Mouse (Mus musculus) heart, embryonic 15.5 days (tissue): Measurements from ENCODE around the gene Gm26938. TPM values are rescaled to one million over a fixed set of nuclear protein-coding genes. Genes with fewer than 3 reads are reported as not detected.

ENCODE experiments used
- ATAC-seq: fragments of 200-750 bp; cut with Nextera tagmentation; replicated peaks from 2 replicates; pipeline ENCODE4 v1.8.0; 2017; ENCODE audit warnings: low read depth, moderate TSS enrichment; ENCODE audit not compliant: insufficient number of reproducible peaks, insufficient read depth, low FRiP score
- H3K27ac ChIP-seq: fragments of 300-500 bp; sonication (generic); 2 replicates; pipeline ENCODE4 v1.5.1; 2015; ENCODE audit warnings: mild to moderate bottlenecking, inconsistent platforms
- H3K27me3 ChIP-seq: fragments of 300-500 bp; sonication (generic); 2 replicates; pipeline ENCODE4 v1.6.1; 2015; ENCODE audit warnings: inconsistent platforms
- H3K36me3 ChIP-seq: fragments of 300-500 bp; sonication (generic); 2 replicates; pipeline ENCODE4 v1.6.1; 2015; ENCODE audit warnings: mild to moderate bottlenecking, inconsistent platforms
- H3K4me1 ChIP-seq: fragments of 300-500 bp; sonication (generic); replicated peaks from 2 replicates; pipeline ENCODE4 v1.6.1; 2015; ENCODE audit warnings: inconsistent platforms
- H3K4me2 ChIP-seq: fragments of 300-500 bp; sonication (generic); 2 replicates; pipeline ENCODE4 v1.6.1; 2015; ENCODE audit warnings: inconsistent platforms, mild to moderate bottlenecking, moderate library complexity
- H3K4me3 ChIP-seq: fragments of 300-500 bp; sonication (generic); 2 replicates; pipeline ENCODE4 v1.5.1; 2015; ENCODE audit warnings: mild to moderate bottlenecking, inconsistent platforms
- H3K9ac ChIP-seq: fragments of 300-500 bp; sonication (generic); 2 replicates; pipeline ENCODE4 v1.6.1; 2015; ENCODE audit warnings: mild to moderate bottlenecking, inconsistent platforms
- H3K9me3 ChIP-seq: fragments of 300-500 bp; sonication (generic); replicated peaks from 2 replicates; pipeline ENCODE4 v1.6.1; 2016; ENCODE audit warnings: inconsistent platforms
- WGBS: fragments of 180-500 bp; shearing (Covaris S2); methylation state at CpG from one replicate; pipeline ENCODE4 v1.1.7; 2015; ENCODE audit warnings: mixed read lengths; 5-methylcytosine and 5-hydroxymethylcytosine counted together
- polyA plus RNA-seq: library from polyadenylated mRNA; unstranded; fragments of >200 nt; fragmentation: Nextera tagmentation; extraction: Ambion mirVana; gene quantifications from 2 replicates; pipeline ENCODE4 v1.2.1, GENCODE M21; 2015

Gm26938 gene
- polyA plus RNA-seq, 1 experiment from 2014 or later = not detected

GRCm38 (mm10) chr5:139801231-139801630 lies 25.0 kb downstream of the Gm26938 start:
- 75% methylated on average over 8 of the region's 8 CpGs for WGBS
- ATAC-seq = no peak
- H3K4me1 ChIP-seq = peaks cover 61% of the 10 kb centered on the region

GRCm38 (mm10) chr5:139799801-139800590 lies 26.2 kb downstream of the Gm26938 start:
- Histone ChIP-seq H3K36me3 (peaks cover 33% of the 10 kb centered on the region), H3K9ac (no peak overlapping the region), H3K4me2 (no peak overlapping the region), H3K27ac (0 out of 2 replicates have a peak overlapping the region, but pooled peaks have one; percentile 29), H3K4me1 (peaks cover 74% of the 10 kb centered on the region), H3K27me3 (no peaks in the 10 kb centered on the region), H3K4me3 (no peak overlapping the region), H3K9me3 (no peaks in the 10 kb centered on the region)
- no peak for ATAC-seq
- WGBS = 90% methylated on average over 33 of the region's 33 CpGs

More at GRCm38 (mm10) chr5:139801231-139801630, 25.0 kb downstream of the Gm26938 start:
- Histone ChIP-seq H3K4me3 (no peak overlapping the region), H3K9me3 (no peaks in the 10 kb centered on the region), H3K36me3 (peaks cover 33% of the 10 kb centered on the region), H3K4me2 (no peak overlapping the region), H3K27me3 (no peaks in the 10 kb centered on the region), H3K9ac (no peak overlapping the region), H3K27ac (peak overlapping the region; percentile 29; the same call in 1 of the 2 replicates)

- peaks cover 76% of the 10 kb centered on the region for H3K4me1 ChIP-seq
- no peak for ATAC-seq
- peak overlapping the region; percentile 94; the same call in 1 of the 2 replicates for H3K27ac ChIP-seq
- H3K27me3 ChIP-seq = no peaks in the 10 kb centered on the region
- no peak overlapping the region for H3K9ac ChIP-seq
- peaks cover 33% of the 10 kb centered on the region for H3K36me3 ChIP-seq
- 87% methylated on average over 9 of the region's 9 CpGs for WGBS
- no peaks in the 10 kb centered on the region for H3K9me3 ChIP-seq
- H3K4me3 ChIP-seq = no peak overlapping the region
- no peak overlapping the region for H3K4me2 ChIP-seq
Measured at GRCm38 (mm10) chr5:139799041-139799440, 27.2 kb downstream of the Gm26938 start.

GRCm38 (mm10) chr5:139798168-139798900 lies 27.9 kb downstream of the Gm26938 start:
- Histone ChIP-seq H3K4me3 (peak overlapping the region; percentile 28), H3K4me1 (peaks cover 75% of the 10 kb centered on the region), H3K9me3 (no peaks in the 10 kb centered on the region), H3K27me3 (no peaks in the 10 kb centered on the region), H3K36me3 (peaks cover 33% of the 10 kb centered on the region), H3K27ac (peak overlapping the region; percentile 94), H3K4me2 (peak overlapping the region; percentile 67), H3K9ac (peak overlapping the region; percentile 46)
- 42% methylated on average over 12 of the region's 12 CpGs for WGBS
- peak; percentile 7 for ATAC-seq

- 21% methylated on average over 11 of the region's 11 CpGs for WGBS
- Histone ChIP-seq H3K4me1 (peaks cover 76% of the 10 kb centered on the region), H3K27ac (peak overlapping the region; percentile 94), H3K27me3 (no peaks in the 10 kb centered on the region), H3K9ac (peak overlapping the region; percentile 46), H3K4me2 (peak overlapping the region; percentile 67), H3K36me3 (peaks cover 33% of the 10 kb centered on the region), H3K4me3 (peak overlapping the region; percentile 36), H3K9me3 (no peaks in the 10 kb centered on the region)
- peak; percentile 56 for ATAC-seq
Measured at GRCm38 (mm10) chr5:139797473-139798167, 28.6 kb downstream of the Gm26938 start.

- peaks cover 29% of the 10 kb centered on the region for H3K36me3 ChIP-seq
- peak overlapping the region; percentile 94 for H3K27ac ChIP-seq
- H3K4me1 ChIP-seq = peaks cover 83% of the 10 kb centered on the region
- peak overlapping the region; percentile 67 for H3K4me2 ChIP-seq
- no peaks in the 10 kb centered on the region for H3K9me3 ChIP-seq
- ATAC-seq = peak; percentile 81
- peak overlapping the region; percentile 55 for H3K9ac ChIP-seq
- peak overlapping the region; percentile 36 for H3K4me3 ChIP-seq
- no peaks in the 10 kb centered on the region for H3K27me3 ChIP-seq
- WGBS = 9% methylated on average over 13 of the region's 13 CpGs
Measured at GRCm38 (mm10) chr5:139796900-139797299, 29.3 kb downstream of the Gm26938 start.

- Histone ChIP-seq H3K27me3 (no peaks in the 10 kb centered on the region), H3K4me3 (peak overlapping the region; percentile 36; the same call in 1 of the 2 replicates), H3K9me3 (no peaks in the 10 kb centered on the region), H3K27ac (peak overlapping the region; percentile 94), H3K36me3 (peaks cover 22% of the 10 kb centered on the region), H3K4me1 (peaks cover 82% of the 10 kb centered on the region), H3K4me2 (peak overlapping the region; percentile 67), H3K9ac (peak overlapping the region; percentile 55; the same call in 1 of the 2 replicates)
- no peak for ATAC-seq
- WGBS = 66% methylated on average over 9 of the region's 9 CpGs
Measured at GRCm38 (mm10) chr5:139796001-139796620, 30.1 kb downstream of the Gm26938 start.

GRCm38 (mm10) chr5:139794938-139795337 lies 31.3 kb downstream of the Gm26938 start:
- H3K4me3 ChIP-seq = no peak overlapping the region
- H3K27me3 ChIP-seq = no peaks in the 10 kb centered on the region
- H3K9me3 ChIP-seq = no peaks in the 10 kb centered on the region
- peak overlapping the region; percentile 24 for H3K4me2 ChIP-seq
- no peak for ATAC-seq
- H3K4me1 ChIP-seq = peaks cover 76% of the 10 kb centered on the region
- 35% methylated on average over 10 of the region's 10 CpGs for WGBS
- H3K36me3 ChIP-seq = peaks cover 10% of the 10 kb centered on the region
- H3K9ac ChIP-seq = 0 out of 2 replicates have a peak overlapping the region, but pooled peaks have one; percentile 16
- peak overlapping the region; percentile 94 for H3K27ac ChIP-seq

- 85% methylated on average over 5 of the region's 5 CpGs for WGBS
- Histone ChIP-seq H3K27me3 (no peaks in the 10 kb centered on the region), H3K4me2 (peak overlapping the region; percentile 97), H3K36me3 (peaks cover 2% of the 10 kb centered on the region; the same call in 1 of the 2 replicates), H3K27ac (peak overlapping the region; percentile 85), H3K9ac (0 out of 2 replicates have a peak overlapping the region, but pooled peaks have one; percentile 79), H3K4me3 (no peak overlapping the region), H3K4me1 (peaks cover 73% of the 10 kb centered on the region), H3K9me3 (no peaks in the 10 kb centered on the region)
- no peak for ATAC-seq
Measured at GRCm38 (mm10) chr5:139794137-139794536, 32.1 kb downstream of the Gm26938 start.

- Histone ChIP-seq H3K27ac (peak overlapping the region; percentile 85), H3K9ac (peak overlapping the region; percentile 79), H3K4me1 (peaks cover 67% of the 10 kb centered on the region), H3K4me3 (peak overlapping the region; percentile 75), H3K4me2 (peak overlapping the region; percentile 97), H3K9me3 (no peaks in the 10 kb centered on the region), H3K36me3 (no peaks in the 10 kb centered on the region), H3K27me3 (no peaks in the 10 kb centered on the region)
- ATAC-seq = no peak
- 18% methylated on average over 11 of the region's 11 CpGs for WGBS
Measured at GRCm38 (mm10) chr5:139793338-139794089, 32.7 kb downstream of the Gm26938 start.
